Mouse (Mus musculus) myocyte (in vitro differentiated cells): ENCODE measurements around the gene Emc6.

Experiments used
- CEBPB ChIP-seq: IDR thresholded peaks from 2 replicates; pipeline ENCODE4 v1.6.1; 2011; ENCODE audit warnings: mild to moderate bottlenecking, moderate library complexity; ENCODE audit not compliant: poor library complexity, insufficient read depth, severe bottlenecking
- E2F4 ChIP-seq: IDR thresholded peaks from one replicate; pipeline ENCODE4 v1.6.1; 2011; ENCODE audit warnings: mild to moderate bottlenecking, control low read depth, moderate library complexity; ENCODE audit not compliant: insufficient read depth
- MAX ChIP-seq: IDR thresholded peaks from one replicate; pipeline ENCODE4 v1.6.1; 2011; ENCODE audit warnings: low read depth, mild to moderate bottlenecking, control low read depth
- MYOD1 ChIP-seq, 3 experiments: IDR thresholded peaks; one replicate each; pipeline ENCODE4 v1.6.1; 2011; ENCODE audit warnings: control low read depth in 2 of 3, low read depth in 2 of 3, mild to moderate bottlenecking in 2 of 3, moderate library complexity in 1 of 3; ENCODE audit not compliant: insufficient read length in 2 of 3, control insufficient read depth in 1 of 3
- MYOG ChIP-seq, 3 experiments: IDR thresholded peaks; one replicate each; pipeline ENCODE4 v1.6.1; 2011; ENCODE audit warnings: control low read depth in 2 of 3, low read depth in 2 of 3, mild to moderate bottlenecking in 2 of 3; ENCODE audit not compliant: insufficient read length in 2 of 3, control insufficient read depth in 1 of 3, insufficient read depth in 1 of 3
- POLR2A ChIP-seq: IDR thresholded peaks from one replicate; pipeline ENCODE4 v1.6.1; 2011; ENCODE audit warnings: low read depth, mild to moderate bottlenecking, control low read depth, moderate library complexity; ENCODE audit not compliant: insufficient read length
- POLR2AphosphoS2 ChIP-seq: IDR thresholded peaks from one replicate; pipeline ENCODE4 v1.6.1; 2011; ENCODE audit warnings: low read depth, control low read depth; ENCODE audit not compliant: insufficient read length
- REST ChIP-seq: IDR thresholded peaks from one replicate; pipeline ENCODE4 v1.6.1; 2011; ENCODE audit warnings: mild to moderate bottlenecking, control low read depth, moderate library complexity; ENCODE audit not compliant: insufficient read depth, insufficient read length
- SRF ChIP-seq: IDR thresholded peaks from one replicate; pipeline ENCODE4 v1.6.1; 2011; ENCODE audit warnings: low read depth; ENCODE audit not compliant: control insufficient read depth, insufficient read length
- TCF12 ChIP-seq: IDR thresholded peaks from one replicate; pipeline ENCODE4 v1.6.1; 2011; ENCODE audit warnings: mild to moderate bottlenecking, control low read depth; ENCODE audit not compliant: poor library complexity, insufficient read depth, severe bottlenecking
- TCF3 ChIP-seq: IDR thresholded peaks from one replicate; pipeline ENCODE4 v1.6.1; 2011; ENCODE audit warnings: low read depth, control low read depth; ENCODE audit not compliant: insufficient read length
- USF1 ChIP-seq: IDR thresholded peaks from one replicate; pipeline ENCODE4 v1.6.1; 2011; ENCODE audit warnings: low read depth, mild to moderate bottlenecking, control low read depth, moderate library complexity

GRCm38 (mm10) chr11:73207621-73208020, 30.8 kb upstream of the Emc6 start:
- TF ChIP-seq POLR2A (no peak), CEBPB (no peak), TCF12 (no peak), MAX (no peak), POLR2AphosphoS2 (no peak), USF1 (no peak), TCF3 (no peak), SRF (no peak), REST (no peak), MYOG (IDR thresholded peaks at IDR 0.05; ENCODE audit: control insufficient read depth in 1 of 3, insufficient read depth in 1 of 3, insufficient read length in 2 of 3, low read depth in 2 of 3) (no peak), E2F4 (no peak), MYOD1 (IDR thresholded peaks at IDR 0.05; ENCODE audit: control insufficient read depth in 1 of 3, insufficient read length in 2 of 3, low read depth in 2 of 3) (no peak)
